Mouse (Mus musculus) olfactory bulb, adult 2 months (tissue): Measurements from ENCODE around the gene Nrxn2. TPM values are rescaled to one million over a fixed set of nuclear protein-coding genes. Genes with fewer than 3 reads are reported as not detected.

Source experiments
- H3K27ac ChIP-seq: fragments of 200-500 bp; 2 replicates; pipeline ENCODE4 v1.5.1; 2012; ENCODE audit warnings: low read depth, low read length; ENCODE audit not compliant: insufficient read depth
- H3K4me1 ChIP-seq: fragments of 200-500 bp; 2 replicates; pipeline ENCODE4 v1.6.1; 2012; ENCODE audit warnings: low read length; ENCODE audit not compliant: control insufficient read depth, insufficient read depth
- H3K4me3 ChIP-seq: fragments of 200-500 bp; 2 replicates; pipeline ENCODE4 v1.5.1; 2012; ENCODE audit warnings: mild to moderate bottlenecking, low read depth, low read length, moderate library complexity; ENCODE audit not compliant: insufficient read depth
- CTCF ChIP-seq: fragments of 200-500 bp; IDR thresholded peaks from 2 replicates; pipeline ENCODE4 v1.5.1; 2012; ENCODE audit warnings: low read depth, mild to moderate bottlenecking, low read length, moderate library complexity; ENCODE audit not compliant: insufficient read depth
- POLR2A ChIP-seq: fragments of 200-500 bp; IDR thresholded peaks from 2 replicates; pipeline ENCODE4 v1.6.1; 2012; ENCODE audit warnings: mild to moderate bottlenecking, low read depth, low read length, moderate library complexity; ENCODE audit not compliant: insufficient read depth
- WGBS: fragments of 180-500 bp; shearing (Covaris S2); methylation state at CpG from one replicate; pipeline ENCODE4 v1.1.7; 2018; 5-methylcytosine and 5-hydroxymethylcytosine counted together
- polyA plus RNA-seq: library from polyadenylated mRNA; stranded (reverse); fragments of >200 nt; gene quantifications from 2 replicates; pipeline ENCODE4 v1.2.4, GENCODE M21; 2012; ENCODE audit warnings: low replicate concordance; ENCODE audit not compliant: missing spikeins, insufficient read depth, insufficient read length

Gene Nrxn2
- polyA plus RNA-seq, 1 experiment, result 263 TPM

DNA sequence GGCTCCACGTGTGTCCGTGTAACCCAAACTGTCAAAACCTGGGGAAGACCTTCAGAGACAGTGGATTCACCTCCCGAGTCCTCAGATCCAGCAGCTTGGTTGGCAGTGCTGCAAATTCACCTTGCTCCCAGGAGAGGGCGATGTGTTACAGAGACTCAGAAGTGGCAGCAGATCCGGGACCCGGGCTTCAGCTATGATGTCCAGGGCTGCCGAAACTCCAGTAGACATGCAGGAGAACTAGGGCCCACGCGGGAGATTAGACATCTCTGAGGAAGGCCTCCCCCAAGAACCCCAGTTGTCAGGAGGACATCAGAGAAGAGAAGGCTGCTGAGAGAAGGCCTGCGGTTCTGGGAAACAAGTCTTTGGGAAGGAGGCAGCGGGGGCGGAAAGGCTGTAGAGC lies 73.6 kb downstream of the Nrxn2 start:
- TF ChIP-seq POLR2A, result no peak
- peak; percentile 75; the same call in 1 of the 2 replicates for TF ChIP-seq CTCF
- H3K27ac ChIP-seq, result peak overlapping the region; percentile 13; the same call in 1 of the 2 replicates
- H3K4me3 ChIP-seq, result no peak overlapping the region
- WGBS, result 13% methylated on average over 12 of the region's 12 CpGs
- H3K4me1 ChIP-seq, result peaks cover 58% of the 10 kb centered on the region

DNA sequence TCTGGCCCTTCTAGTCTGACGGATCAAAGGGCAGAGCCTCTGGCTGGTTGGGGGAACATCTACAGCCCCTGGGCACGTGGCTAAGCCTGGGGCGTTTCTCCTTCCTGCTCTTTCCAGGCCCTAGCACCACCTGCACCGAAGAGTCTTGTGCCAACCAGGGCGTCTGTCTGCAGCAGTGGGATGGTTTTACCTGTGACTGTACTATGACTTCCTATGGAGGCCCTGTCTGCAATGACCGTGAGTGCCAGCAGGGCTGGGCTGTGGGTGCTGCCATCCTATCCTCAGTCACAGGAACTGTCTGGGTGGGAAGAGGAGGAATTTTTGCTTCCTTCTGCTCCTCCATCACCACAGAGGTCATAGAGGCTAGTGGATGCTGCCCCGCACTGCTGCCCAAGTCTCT lies 74.7 kb downstream of the Nrxn2 start:
- WGBS, result 68% methylated on average over 7 of the region's 7 CpGs
- Histone ChIP-seq H3K27ac (peak overlapping the region; percentile 28; the same call in 1 of the 2 replicates), H3K4me1 (peaks cover 57% of the 10 kb centered on the region), H3K4me3 (no peak overlapping the region)
- no peak for TF ChIP-seq CTCF
- no peak for TF ChIP-seq POLR2A

DNA sequence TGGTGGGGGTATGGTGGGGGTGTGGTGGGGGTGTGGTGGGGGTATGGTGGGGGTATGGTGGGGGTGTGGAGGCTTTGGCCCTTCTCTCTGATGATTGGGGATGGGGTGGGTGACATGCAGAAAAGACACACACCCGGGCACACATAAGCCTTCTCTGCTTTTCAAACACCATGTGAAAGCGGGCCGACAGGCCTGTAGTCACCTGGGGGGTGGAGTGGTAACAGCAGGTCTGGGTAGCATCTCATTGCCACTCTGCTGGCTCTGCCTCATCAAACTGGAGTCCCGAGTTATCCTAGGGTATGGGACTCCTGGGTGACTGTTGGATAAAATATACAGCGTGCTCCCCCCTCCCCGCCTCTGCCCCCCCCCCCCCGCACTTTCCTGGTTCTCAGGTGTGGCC lies 75.5 kb downstream of the Nrxn2 start:
- WGBS, result 73% methylated on average over 7 of the region's 7 CpGs
- Histone ChIP-seq H3K4me3 (no peak overlapping the region), H3K4me1 (peaks cover 52% of the 10 kb centered on the region), H3K27ac (no peak overlapping the region)
- TF ChIP-seq POLR2A (no peak), CTCF (no peak)

DNA sequence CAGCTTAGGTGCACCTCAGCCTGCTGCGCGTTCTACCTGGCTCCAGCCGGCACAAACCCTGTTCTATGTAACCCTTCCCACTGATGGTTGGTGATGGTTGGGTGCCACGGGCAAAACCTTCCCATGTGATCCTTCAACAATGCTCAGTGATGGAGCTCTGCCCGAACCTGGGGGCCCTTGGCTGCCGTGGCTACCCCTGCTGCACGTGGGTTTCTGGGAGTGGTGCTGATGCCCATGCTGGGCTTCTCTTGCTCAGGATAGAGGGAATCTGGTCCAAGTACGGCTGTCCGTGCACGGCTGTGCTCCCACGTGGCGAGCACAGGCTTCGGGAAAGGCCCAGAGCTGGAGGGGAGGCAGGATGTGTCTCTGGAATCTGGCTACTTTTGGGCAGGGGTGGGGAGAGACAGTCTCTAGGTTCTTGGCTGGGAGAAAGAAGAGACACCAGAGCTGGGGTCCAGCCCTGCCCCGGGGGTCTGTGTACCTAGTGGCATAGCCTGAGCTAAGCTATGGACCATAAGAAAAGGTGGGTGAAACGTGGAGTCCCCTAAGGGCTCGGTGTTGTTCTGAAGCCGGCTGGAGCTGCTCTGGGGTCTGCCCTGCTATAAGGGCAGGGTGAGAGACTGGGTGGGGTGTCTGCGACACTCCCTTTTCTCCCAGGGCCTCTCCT lies 76.1 kb downstream of the Nrxn2 start:
- no peak overlapping the region for H3K27ac ChIP-seq
- 66% methylated on average over 18 of the region's 18 CpGs for WGBS
- TF ChIP-seq POLR2A (no peak), CTCF (no peak)
- no peak overlapping the region for H3K4me3 ChIP-seq
- peaks cover 49% of the 10 kb centered on the region for H3K4me1 ChIP-seq

DNA sequence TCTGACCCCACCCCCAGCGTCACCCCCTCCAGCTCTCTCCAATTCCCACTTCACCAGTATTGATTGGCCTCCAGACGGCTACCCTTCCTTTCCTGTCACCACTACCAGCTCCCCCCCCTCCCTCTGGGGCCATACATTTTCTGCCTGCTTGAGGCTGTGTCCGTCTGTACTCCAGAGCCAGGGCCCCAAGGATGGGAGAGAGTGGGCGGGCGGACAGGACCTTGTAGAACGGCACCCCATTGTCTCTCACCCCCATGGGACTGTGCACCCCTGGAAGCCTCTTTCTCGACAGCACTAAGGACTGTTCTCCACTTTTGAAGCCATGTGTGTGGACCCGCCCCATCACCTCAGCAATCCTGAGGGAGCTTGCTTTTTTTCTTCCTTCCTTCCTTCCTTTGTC lies 77.2 kb downstream of the Nrxn2 start:
- H3K27ac ChIP-seq, result 0 out of 2 replicates have a peak overlapping the region, but pooled peaks have one; percentile 70
- H3K4me3 ChIP-seq, result no peak overlapping the region
- peaks cover 57% of the 10 kb centered on the region for H3K4me1 ChIP-seq
- TF ChIP-seq CTCF, result no peak
- TF ChIP-seq POLR2A, result no peak
- 58% methylated on average over 8 of the region's 8 CpGs for WGBS

DNA sequence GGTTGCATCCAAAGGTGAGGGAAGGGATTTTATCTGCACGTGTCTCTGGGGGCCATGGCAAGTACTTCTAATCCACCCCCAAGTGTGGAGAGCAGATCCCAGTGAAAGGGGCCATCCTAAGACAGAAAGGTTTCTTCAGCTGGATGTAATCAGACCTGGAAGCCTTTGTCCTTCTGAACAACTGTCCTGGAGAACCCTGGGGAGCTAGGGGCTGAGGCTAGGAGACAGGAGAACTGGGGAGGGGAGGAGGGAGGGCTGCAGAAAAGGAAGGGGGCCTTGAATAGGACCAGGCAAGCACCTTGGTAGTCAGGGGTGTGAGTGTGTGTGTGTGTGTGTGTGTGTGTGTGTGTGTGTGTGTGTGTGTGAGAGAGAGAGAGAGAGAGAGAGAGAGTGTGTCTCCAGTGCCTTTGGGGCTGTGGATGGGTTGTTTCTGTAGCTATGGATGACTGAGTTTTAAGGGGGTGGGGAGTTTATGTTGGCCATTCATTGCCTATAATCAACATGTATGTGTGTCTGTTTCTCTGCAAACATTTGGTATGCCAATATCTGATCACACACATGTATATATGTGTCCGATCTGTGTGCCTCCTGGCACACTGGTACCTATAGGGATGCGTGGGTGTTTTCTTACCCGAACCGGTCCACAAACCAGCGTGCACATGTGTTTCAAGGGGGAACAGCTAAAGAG lies 78.1 kb downstream of the Nrxn2 start:
- 8% methylated on average over 6 of the region's 6 CpGs for WGBS
- TF ChIP-seq POLR2A, result no peak
- no peak for TF ChIP-seq CTCF

DNA sequence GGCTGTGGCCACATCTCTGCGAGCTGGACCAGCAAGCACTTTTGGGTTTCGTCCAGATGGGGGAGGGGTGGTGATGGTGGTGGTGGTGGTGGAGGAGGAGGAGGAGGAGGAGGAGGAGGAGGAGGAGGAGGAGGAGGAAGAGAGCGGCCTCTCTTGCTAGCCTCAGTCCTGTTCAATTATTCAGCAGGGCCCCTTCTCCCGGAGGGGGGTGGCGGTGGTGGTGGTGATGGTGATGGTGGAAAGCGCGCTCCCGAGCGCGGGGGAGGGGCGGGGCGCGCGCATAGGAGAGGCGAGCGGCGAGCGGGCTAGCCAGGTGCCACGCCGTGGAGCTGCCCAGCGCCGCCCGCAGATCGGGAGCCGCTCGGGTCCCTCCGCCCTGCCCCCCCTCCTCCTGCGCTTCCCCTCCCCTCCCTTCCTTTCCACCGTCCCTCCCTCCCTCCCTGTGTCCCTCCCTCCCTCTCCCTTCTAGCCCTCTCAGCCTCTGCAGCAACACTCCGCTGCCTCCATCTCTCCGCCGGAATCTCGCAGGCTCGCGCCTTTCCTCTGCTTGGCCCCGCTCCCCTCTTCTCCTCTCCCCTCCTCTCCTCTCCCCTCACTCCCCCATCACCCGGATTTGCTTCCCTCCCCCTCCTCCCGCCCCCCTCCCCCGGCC lies 78.7 kb downstream of the Nrxn2 start:
- no peak for TF ChIP-seq CTCF
- no peak for TF ChIP-seq POLR2A
- Histone ChIP-seq H3K27ac (peak overlapping the region; percentile 70), H3K4me1 (peaks cover 46% of the 10 kb centered on the region), H3K4me3 (peak overlapping the region; percentile 93)
- WGBS, result 0% methylated on average over 35 of the region's 39 CpGs

More for the DNA sequence above, 78.1 kb downstream of the Nrxn2 start:
- Histone ChIP-seq H3K4me1 (peaks cover 51% of the 10 kb centered on the region), H3K27ac (peak overlapping the region; percentile 70), H3K4me3 (peak overlapping the region; percentile 93)

DNA sequence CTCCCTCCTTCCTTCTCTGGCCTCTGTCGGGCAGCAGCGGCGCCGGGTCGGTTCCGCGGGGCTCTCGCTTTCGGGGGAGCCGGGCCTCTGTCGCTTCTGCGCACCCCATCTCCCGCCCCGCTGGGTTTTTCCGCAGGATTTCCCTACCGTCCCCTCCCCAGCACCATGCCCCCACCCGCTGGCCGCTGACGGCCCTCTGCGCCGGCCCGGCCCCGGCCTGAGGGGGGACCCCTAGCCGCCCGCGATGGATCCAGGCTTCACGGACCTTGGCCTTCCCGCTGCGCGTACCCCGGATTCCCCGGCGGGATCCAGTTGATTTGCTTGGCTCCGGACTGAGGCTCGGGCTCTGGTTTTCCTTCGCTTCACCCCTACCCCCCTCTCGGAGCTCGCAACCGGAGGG lies 79.3 kb downstream of the Nrxn2 start:
- peak overlapping the region; percentile 93 for H3K4me3 ChIP-seq
- H3K4me1 ChIP-seq, result peaks cover 46% of the 10 kb centered on the region
- TF ChIP-seq CTCF (no peak), POLR2A (no peak)
- peak overlapping the region; percentile 72 for H3K27ac ChIP-seq
- WGBS, result under 1% methylated on average over 39 of the region's 39 CpGs

DNA sequence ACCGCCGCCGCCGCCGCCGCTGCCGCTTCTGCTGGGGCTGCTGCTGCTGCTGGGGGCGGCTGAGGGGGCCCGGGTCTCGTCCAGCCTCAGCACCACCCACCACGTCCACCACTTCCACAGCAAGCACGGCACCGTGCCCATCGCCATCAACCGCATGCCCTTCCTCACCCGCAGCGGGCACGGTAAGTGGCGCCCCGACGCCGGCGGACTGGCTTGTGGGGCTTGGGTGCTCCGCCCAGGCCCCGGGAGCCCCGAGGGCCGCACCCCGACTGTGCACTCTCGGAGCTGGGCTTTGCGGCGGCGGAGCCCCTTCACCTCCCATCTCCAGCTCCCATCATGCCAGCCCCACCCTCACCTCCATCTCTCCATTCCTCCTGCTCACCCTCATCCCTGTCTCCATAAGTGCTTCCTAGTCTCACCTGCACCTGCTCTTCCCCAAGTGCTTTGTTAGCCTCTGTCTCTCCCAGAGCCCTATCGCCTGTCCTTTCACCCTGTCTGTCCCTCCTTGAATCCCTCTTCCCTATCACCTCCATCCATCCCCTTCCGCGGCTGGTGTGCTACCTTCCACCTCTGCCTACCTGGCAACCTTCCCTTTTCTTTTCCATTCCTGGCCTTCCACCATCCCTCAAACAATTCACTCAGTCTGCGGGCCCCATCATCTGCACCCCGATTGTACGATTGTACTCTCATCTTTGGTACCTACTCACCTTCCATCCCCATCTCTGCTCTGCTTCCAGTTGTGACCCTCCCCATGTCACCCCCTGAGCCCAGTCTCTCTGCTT lies 80.0 kb downstream of the Nrxn2 start:
- 3% methylated on average over 38 of the region's 38 CpGs for WGBS
- no peak for TF ChIP-seq CTCF
- no peak for TF ChIP-seq POLR2A
- peak overlapping the region; percentile 86 for H3K27ac ChIP-seq
- H3K4me1 ChIP-seq, result peaks cover 46% of the 10 kb centered on the region
- H3K4me3 ChIP-seq, result peak overlapping the region; percentile 93
